Mouse (Mus musculus) embryonic stem cell, embryonic (primary cell): ENCODE results near the gene Ndufb10.

Source experiments
- CTCF ChIA-PET, 4 experiments: fragments of 300-600 bp in 2 of 4; fragments of 350-600 bp in 2 of 4; sonication (Branson Sonifier 250); formaldehyde crosslinking; loops; one replicate each; lab custom pipeline; 2022; ENCODE audit warnings: inconsistent platforms in 2 of 4; lab: Charles Lee
- POLR2A ChIA-PET, 4 experiments: fragments of 300-600 bp in 2 of 4; fragments of 350-600 bp in 2 of 4; sonication (Branson Sonifier 250); formaldehyde crosslinking; loops; one replicate each; lab custom pipeline; 2022; ENCODE audit warnings: antibody characterized with exemption in 4 of 4, inconsistent platforms in 1 of 4; lab: Charles Lee

The Ndufb10 gene

GRCm38 (mm10) chr17:24742307-24742706 is 18.0 kb upstream of the Ndufb10 start:
- POLR2A ChIA-PET = interaction anchor here in 3 of 4 experiments (0.6 to 16.1 kb wide), 5 partner anchors 10 to 339 kb away, joined by 3 to 268 read pairs (median 5); partner anchors contain the start of genes Ndufb10 (in 1 of the 3), Rnf151 (in 1 of the 3), Rpl3l (in 1 of the 3) and Rps2 (in 1 of the 3)
- CTCF ChIA-PET = no interaction called here

GRCm38 (mm10) chr17:24739926-24740325 is 15.6 kb upstream of the Ndufb10 start:
- POLR2A ChIA-PET = interaction anchor here (0.6 to 16.1 kb wide), 21 partner anchors 9 to 261 kb away, joined by 3 to 268 read pairs (median 3); partner anchors contain the start of genes Hs3st6 (in 2 of the 4), Ndufb10 (in 2 of the 4), Rnf151 (in 2 of the 4) and Rps2 (in 2 of the 4)
- CTCF ChIA-PET = interaction anchor here in 2 of 4 experiments (0.6 to 0.8 kb wide), 3 partner anchors 11 to 510 kb away, joined by 3 to 4 read pairs (median 3); no protein-coding TSS in a partner anchor

DNA sequence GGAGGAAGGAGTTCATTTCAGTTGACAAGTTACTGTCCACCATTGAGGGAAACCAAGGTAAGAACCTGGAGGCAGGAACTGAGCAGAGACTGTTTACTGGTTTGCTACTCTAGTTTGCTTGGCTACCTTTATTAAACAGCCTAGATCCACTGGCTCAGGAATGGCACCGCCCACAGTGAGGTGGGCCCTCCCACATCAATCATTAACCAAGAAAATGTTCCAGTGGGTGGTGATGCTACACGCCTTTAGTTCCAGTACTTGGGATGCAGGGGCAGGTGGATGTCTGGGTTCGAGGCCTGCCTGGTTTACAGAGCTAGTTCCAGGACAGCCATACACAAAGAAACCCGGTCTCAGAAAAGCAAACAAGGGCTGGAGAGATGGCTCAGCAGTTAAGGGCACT is 14.0 kb upstream of the Ndufb10 start:
- CTCF ChIA-PET = interaction anchor here in 1 of 4 experiments (3.1 kb wide), 1 partner anchor 7 kb away, joined by 17 read pairs; no protein-coding TSS in a partner anchor
- POLR2A ChIA-PET = interaction anchor here in 2 of 4 experiments (0.7 to 16.1 kb wide), 4 partner anchors 17 to 210 kb away, joined by 3 to 268 read pairs (median 5); partner anchors contain the start of genes Ndufb10 (in 1 of the 2), Rnf151 (in 1 of the 2), Rpl3l (in 1 of the 2) and Rps2 (in 1 of the 2)

GRCm38 (mm10) chr17:24737135-24737810 is 13.0 kb upstream of the Ndufb10 start:
- ChIA-PET POLR2A (interaction anchor here (0.6 to 16.1 kb wide), 46 partner anchors 8 to 486 kb away, joined by 3 to 268 read pairs (median 5); partner anchors contain the start of genes Fahd1 (in 3 of the 4), Ndufb10 (in 3 of the 4), Hs3st6 (in 2 of the 4) and Pkd1 (in 2 of the 4)), CTCF (interaction anchor here in 3 of 4 experiments (0.6 to 3.1 kb wide), 13 partner anchors 8 to 548 kb away, joined by 3 to 17 read pairs (median 3); partner anchors contain the start of genes Ndufb10 (in 3 of the 3), Hs3st6 (in 1 of the 3) and Mlst8 (in 1 of the 3))

DNA sequence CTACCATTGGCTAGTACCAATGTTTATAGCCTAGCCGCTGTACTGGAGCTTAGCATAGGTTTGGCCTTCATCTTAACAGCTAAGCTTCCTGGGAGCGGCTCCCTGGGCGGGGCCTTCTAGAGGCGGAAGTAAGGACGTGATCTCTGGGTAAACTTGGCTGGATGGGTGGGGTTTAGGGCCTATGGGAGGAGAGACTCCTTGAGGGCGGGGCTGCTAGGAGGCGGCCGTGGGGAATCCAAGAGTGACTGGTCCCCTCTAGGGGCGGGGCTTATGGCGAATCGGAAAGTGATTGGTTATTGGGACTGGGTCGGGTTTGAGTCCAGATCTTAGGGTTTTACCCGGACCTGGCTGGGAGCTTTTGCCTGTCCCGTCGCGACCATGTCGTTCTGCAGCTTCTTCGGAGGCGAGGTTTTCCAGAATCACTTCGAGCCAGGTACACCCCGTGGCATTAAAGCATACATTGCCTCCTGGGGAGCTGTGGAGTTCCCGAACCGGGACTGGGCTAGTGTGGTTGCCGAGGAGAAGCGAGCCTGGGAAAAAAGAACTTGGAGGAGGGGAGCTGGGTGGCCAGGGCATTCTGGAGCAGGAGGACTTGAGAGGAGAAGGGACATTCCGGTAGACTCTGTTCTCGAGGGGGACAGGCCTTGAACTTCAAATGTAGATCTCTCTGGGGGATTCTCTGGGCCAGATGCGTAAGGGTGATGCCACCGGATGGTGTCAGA is 12.2 kb upstream of the Ndufb10 start, which contains the start of gene Msrb1:
Gene Msrb1, plus strand, starts transcription at position 313 of the 722 bp plus-strand sequence.
- CTCF ChIA-PET = interaction anchor here (0.5 to 3.1 kb wide), 20 partner anchors 8 to 549 kb away, joined by 3 to 17 read pairs (median 3); partner anchors contain the start of genes Ndufb10 (in 3 of the 4), Hs3st6 (in 1 of the 4), Mlst8 (in 1 of the 4) and Rpl3l (in 1 of the 4)
- POLR2A ChIA-PET = interaction anchor here (0.6 to 16.1 kb wide), 73 partner anchors 8 to 1097 kb away, joined by 3 to 268 read pairs (median 4); partner anchors contain the start of genes Fahd1 (in 3 of the 4), Meiob (in 3 of the 4), Ndufb10 (in 3 of the 4) and Traf7 (in 3 of the 4)

DNA sequence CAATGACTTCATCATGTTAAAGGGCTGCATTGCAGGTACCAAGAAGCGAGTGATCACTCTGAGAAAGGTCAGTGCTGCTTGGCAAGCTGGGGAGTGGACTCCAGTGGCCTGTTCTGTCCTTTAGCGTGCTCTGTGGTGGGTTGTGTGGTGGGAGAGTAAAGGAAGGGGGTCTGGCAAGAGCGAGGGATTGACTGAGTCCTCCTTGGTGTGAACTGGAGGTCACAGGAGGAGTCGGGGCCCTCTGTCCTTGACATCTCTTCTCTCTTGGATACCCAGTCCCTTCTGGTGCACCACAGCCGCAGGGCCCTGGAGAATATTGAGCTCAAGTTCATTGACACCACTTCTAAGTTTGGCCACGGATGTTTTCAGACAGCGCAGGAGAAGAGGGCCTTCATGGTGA is 11.2 kb upstream of the Ndufb10 start:
- ChIA-PET POLR2A (interaction anchor here in 3 of 4 experiments (0.6 to 16.1 kb wide), 26 partner anchors 8 to 547 kb away, joined by 3 to 268 read pairs (median 8); partner anchors contain the start of genes Hs3st6 (in 2 of the 3), Meiob (in 2 of the 3), Ndufb10 (in 2 of the 3) and Rnf151 (in 2 of the 3)), CTCF (interaction anchor here in 2 of 4 experiments (1.0 to 3.1 kb wide), 8 partner anchors 8 to 59 kb away, joined by 3 to 17 read pairs (median 6); partner anchors contain the start of genes Ndufb10 (in 2 of the 2) and Rpl3l (in 1 of the 2))

DNA sequence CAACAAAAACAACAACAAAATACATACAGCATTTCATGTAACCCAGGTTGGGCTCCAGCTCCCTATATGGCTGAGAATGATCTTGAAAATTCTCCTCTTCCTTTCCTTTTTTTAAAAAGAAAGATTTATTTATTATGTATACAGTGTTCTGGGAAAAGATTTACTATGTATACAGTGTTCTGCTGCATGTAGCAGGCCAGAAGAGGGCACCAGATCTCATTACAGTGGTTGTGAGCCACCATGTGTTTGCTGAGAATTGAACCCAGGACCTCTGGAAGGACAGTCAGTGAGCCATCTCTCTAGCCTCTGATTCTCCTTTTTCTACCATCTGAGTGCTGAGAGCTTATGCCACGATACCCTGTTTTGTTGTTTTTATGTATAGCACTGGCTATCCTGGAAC is 10.2 kb upstream of the Ndufb10 start:
- ChIA-PET POLR2A (interaction anchor here in 3 of 4 experiments (1.4 to 16.1 kb wide), 3 partner anchors 12 to 15 kb away, joined by 3 to 268 read pairs (median 75); partner anchors contain the start of genes Ndufb10 (in 2 of the 3), Rnf151 (in 1 of the 3), Rpl3l (in 1 of the 3) and Rps2 (in 1 of the 3)), CTCF (interaction anchor here in 2 of 4 experiments (0.7 to 1.8 kb wide), 3 partner anchors 10 to 229 kb away, joined by 3 to 6 read pairs (median 5); partner anchors contain the start of gene Ndufb10 (in 1 of the 2))

DNA sequence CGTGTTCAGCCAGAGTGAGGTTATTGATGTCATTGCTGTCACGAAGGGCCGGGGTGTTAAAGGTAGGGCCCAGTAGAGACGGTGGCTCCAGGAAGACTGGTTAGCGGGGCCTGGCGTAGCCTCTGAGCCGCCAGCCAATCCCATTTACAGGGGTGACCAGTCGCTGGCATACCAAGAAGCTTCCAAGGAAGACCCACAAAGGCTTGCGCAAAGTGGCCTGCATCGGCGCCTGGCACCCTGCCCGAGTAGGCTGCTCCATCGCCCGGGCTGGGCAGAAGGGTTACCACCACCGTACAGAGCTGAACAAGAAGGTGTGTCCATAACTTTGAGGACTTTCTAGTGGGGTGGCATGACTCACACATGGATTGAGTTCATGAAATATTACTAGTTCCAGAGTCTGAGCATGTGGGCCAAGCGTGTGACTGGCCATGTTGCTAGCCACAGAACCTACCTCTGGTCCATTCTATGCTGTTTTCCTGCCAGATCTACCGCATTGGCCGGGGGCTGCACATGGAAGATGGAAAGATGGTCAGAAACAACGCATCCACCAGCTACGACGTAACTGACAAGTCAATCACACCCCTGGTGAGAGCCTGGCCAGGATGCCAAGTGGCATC is 9.3 kb upstream of the Ndufb10 start:
- CTCF ChIA-PET = interaction anchor here in 3 of 4 experiments (0.6 to 2.1 kb wide), 4 partner anchors 9 to 105 kb away, joined by 3 to 6 read pairs (median 4); partner anchors contain the start of gene Ndufb10 (in 1 of the 3)
- POLR2A ChIA-PET = interaction anchor here in 2 of 4 experiments (0.8 to 16.1 kb wide), 13 partner anchors 10 to 254 kb away, joined by 3 to 268 read pairs (median 4); partner anchors contain the start of genes Ndufb10 (in 2 of the 2), Rnf151 (in 2 of the 2), Rps2 (in 2 of the 2) and Hs3st6 (in 1 of the 2)

DNA sequence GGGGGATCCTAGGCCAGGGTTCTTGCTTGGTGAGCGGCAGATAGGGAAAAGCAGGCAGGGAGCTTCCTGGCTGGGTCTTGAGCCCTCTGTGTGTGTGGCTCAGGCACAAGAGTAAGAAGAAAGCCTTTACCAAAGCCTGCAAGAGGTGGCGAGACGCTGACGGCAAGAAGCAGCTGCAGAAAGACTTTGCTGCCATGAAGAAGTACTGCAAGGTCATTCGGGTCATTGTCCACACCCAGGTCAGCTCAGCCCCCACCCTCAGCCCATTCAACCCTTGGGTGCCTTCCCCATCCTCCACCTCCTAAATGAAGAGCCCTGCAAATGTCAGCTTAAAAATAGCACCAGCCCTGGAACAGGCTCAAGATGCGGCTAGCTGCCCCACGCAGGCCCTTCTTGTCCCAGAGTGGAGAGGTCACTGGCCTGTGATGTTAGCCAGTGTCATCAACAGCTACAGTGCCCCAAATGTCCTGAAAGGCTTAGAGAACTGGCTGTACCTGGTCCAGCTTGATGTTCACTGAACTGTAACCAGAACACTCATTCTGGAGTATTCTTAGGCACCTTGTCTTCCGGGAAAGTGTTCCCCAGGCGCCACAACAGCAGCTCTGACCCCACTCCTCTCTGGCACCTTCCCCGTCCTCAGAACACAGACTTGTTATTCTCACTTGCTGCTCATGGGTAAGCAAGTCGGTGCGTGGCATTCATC is 8.1 kb upstream of the Ndufb10 start:
- CTCF ChIA-PET = interaction anchor here in 3 of 4 experiments (0.6 to 2.1 kb wide), 6 partner anchors 8 to 209 kb away, joined by 4 to 6 read pairs (median 6); partner anchors contain the start of gene Ndufb10 (in 1 of the 3)
- POLR2A ChIA-PET = interaction anchor here (0.6 to 16.1 kb wide), 23 partner anchors 8 to 538 kb away, joined by 3 to 268 read pairs (median 4); partner anchors contain the start of genes Ndufb10 (in 3 of the 4), Rnf151 (in 3 of the 4), Rps2 (in 3 of the 4) and Hs3st6 (in 2 of the 4)

DNA sequence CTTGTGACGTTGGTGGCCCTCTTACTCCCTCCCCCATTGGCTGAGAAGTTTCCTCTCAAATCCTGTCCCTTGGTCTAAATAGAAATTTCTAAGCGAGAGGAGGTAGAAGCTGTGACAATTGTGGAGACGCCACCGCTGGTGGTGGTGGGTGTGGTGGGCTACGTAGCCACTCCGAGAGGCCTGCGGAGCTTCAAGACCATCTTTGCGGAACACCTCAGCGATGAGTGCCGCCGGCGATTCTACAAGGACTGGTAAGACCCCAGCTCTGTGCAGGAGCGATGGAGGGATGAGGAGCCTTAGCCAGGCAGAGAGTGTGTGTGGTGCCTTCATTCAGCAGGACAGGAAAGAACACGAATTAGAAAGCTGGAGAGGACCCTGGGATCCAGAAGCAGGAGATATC is 6.5 kb upstream of the Ndufb10 start:
- POLR2A ChIA-PET = interaction anchor here (0.6 to 16.1 kb wide), 13 partner anchors 8 to 182 kb away, joined by 3 to 268 read pairs (median 3); partner anchors contain the start of genes Ndufb10 (in 2 of the 4), Pkd1 (in 2 of the 4), Hs3st6 (in 1 of the 4) and Meiob (in 1 of the 4)
- CTCF ChIA-PET = no interaction called here

GRCm38 (mm10) chr17:24729067-24729466 is 4.8 kb upstream of the Ndufb10 start:
- CTCF ChIA-PET = interaction anchor here in 2 of 4 experiments (0.6 to 1.2 kb wide), 4 partner anchors 8 to 27 kb away, joined by 3 read pairs; partner anchors contain the start of gene Msrb1 (in 1 of the 2)
- POLR2A ChIA-PET = interaction anchor here in 3 of 4 experiments (0.7 to 16.1 kb wide), 22 partner anchors 6 to 250 kb away, joined by 3 to 268 read pairs (median 5); partner anchors contain the start of genes Msrb1 (in 2 of the 3), Rnf151 (in 2 of the 3), Rps2 (in 2 of the 3) and Hs3st6 (in 1 of the 3)

DNA sequence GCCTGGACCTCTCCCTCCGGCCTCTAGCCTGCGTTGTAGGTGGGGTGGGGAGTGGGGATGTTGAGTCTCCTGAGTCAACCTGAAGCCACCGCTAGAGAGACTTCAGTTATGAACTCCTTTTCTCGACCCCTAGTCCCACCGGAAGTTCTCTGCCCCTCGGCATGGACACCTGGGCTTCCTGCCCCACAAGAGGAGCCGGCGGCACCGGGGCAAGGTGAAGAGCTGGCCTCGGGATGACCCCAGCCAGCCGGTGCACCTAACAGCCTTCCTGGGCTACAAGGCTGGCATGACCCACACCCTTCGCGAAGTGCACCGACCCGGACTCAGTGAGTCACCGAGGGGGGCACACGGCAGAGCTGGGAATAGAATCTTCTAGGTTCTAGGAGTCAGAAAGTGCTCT is 3.9 kb upstream of the Ndufb10 start:
- ChIA-PET POLR2A (interaction anchor here in 3 of 4 experiments (0.6 to 16.1 kb wide), 26 partner anchors 6 to 933 kb away, joined by 3 to 268 read pairs (median 4); partner anchors contain the start of genes Msrb1 (in 3 of the 3), Meiob (in 2 of the 3), Mlst8 (in 2 of the 3) and Rnf151 (in 2 of the 3)), CTCF (interaction anchor here in 2 of 4 experiments (0.9 to 1.2 kb wide), 4 partner anchors 8 to 11 kb away, joined by 3 read pairs; partner anchors contain the start of genes Msrb1 (in 1 of the 2), Rnf151 (in 1 of the 2) and Rps2 (in 1 of the 2))

DNA sequence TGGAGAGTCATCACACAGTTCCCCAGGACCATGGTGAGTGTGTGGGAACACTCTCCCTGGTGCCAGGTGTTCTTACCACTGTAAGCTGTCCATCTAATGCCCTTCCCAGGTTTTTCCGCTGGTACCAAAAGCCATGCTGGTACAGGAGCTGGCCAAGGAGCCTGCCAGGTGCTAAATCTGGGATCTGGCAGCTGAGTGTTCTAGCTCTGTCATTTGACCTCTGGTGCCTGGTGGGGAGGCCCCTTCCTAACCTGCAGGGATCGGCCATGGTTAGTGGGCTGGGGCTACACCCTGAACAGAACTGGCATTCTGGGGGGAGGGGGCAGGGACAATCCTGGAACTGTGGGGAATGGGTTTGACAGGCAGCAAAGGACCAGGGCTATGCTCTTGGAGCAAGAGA is 3.3 kb upstream of the Ndufb10 start, which contains the start of gene Rpl3l:
Gene Rpl3l, plus strand, starts transcription at position 203 of the 400 bp plus-strand sequence.
- CTCF ChIA-PET = interaction anchor here in 3 of 4 experiments (0.7 to 1.4 kb wide), 4 partner anchors 8 to 233 kb away, joined by 3 to 4 read pairs (median 3); partner anchors contain the start of genes Msrb1 (in 1 of the 3), Rnf151 (in 1 of the 3) and Rps2 (in 1 of the 3)
- POLR2A ChIA-PET = interaction anchor here in 3 of 4 experiments (0.7 to 16.1 kb wide), 23 partner anchors 6 to 290 kb away, joined by 3 to 268 read pairs (median 4); partner anchors contain the start of genes Meiob (in 2 of the 3), Mlst8 (in 2 of the 3), Msrb1 (in 2 of the 3) and Rnf151 (in 2 of the 3)
